Mouse (Mus musculus) testis, adult 2 months (tissue): Measurements from ENCODE around the gene Plekhs1.

Experiments
- CTCF ChIP-seq: fragments of 200-500 bp; IDR thresholded peaks from 2 replicates; pipeline ENCODE4 v1.5.1; 2012; ENCODE audit warnings: low read depth, mild to moderate bottlenecking, inconsistent platforms, low read length, moderate library complexity; ENCODE audit not compliant: control insufficient read depth, insufficient read depth, insufficient replicate concordance
- POLR2A ChIP-seq: fragments of 200-500 bp; IDR thresholded peaks from 2 replicates; pipeline ENCODE4 v1.6.1; 2012; ENCODE audit warnings: low read depth, mild to moderate bottlenecking, inconsistent platforms, low read length, moderate library complexity; ENCODE audit not compliant: control insufficient read depth

GRCm38 (mm10) chr19:56424606-56425395 lies 36.6 kb upstream of the Plekhs1 start:
- TF ChIP-seq POLR2A (no peak), CTCF (no peak)
